Mouse (Mus musculus) CD8-positive naive resting alpha-beta T cell, adult 2 months (primary cell): ENCODE results near the gene Olfr125.

Experiments
- DNase-seq, 2 experiments: peaks; one replicate each; pipeline ENCODE4 v3.0.0; 2022; ENCODE audit warnings: low read depth in 2 of 2, low spot score in 2 of 2

Olfr125 gene

DNA sequence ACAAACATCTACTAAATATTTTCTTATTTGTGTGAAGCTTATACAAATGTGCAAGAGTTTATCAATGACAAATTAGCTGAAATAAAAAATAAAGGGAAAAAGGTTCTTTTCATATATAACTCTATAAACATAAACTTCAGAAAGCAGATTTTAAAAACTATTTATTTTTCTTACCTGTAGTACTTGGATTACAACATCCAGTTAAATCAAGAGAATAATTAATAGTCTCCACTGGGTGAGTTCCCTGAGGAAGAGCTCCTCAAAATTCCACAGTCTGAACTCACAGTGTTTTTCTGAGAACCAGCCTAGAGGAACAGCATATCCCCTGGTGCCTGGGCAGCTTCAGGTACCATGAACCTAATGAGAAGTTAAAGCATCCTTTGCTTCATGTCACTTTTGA is at the start of gene Olfr125:
Olfr125 (plus strand) TSS at position 301 of the 400 bp plus-strand sequence.
- DNase-seq: no peak

DNA sequence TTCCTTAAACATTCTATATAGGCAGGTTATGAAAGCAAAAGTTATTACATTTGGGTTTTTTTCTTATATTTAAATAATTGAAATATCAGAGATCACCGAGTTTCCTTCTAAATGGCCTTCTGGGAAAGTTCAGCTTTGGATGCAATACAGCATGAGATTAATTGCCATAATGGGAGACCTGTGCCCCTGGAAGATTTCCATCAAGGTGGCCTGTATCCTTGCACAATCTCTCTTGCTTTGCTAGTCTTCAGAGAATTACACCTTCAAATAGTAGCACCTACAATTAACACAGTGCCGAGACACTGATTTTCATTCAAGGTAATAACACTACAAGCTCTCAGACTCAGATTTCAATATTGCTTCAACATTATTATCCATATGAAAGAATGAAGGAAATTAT is 39.5 kb upstream of the Olfr125 start, which contains the start of gene Olfr123:
Olfr123 (plus strand) TSS at position 301 of the 400 bp plus-strand sequence.
- no peak for DNase-seq

DNA sequence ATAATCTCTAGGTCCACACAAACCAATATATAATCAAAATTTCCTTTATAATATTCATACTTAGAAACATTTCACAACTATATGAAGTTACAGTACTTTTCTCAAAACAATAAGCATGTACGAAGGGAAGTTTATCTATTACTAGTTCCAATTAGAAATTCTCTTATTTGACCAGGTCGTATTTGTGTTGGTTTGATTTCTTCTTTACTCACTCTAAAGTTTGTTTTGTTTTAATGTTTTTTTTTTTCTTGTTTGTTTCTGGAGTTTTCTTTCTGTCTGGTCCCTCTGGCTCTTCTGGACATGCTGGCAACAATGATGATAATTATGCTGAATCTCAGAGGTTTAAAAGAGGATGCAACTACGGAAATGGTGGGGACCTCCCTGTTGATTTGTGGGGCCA is 33.2 kb upstream of the Olfr125 start, which contains the start of gene Olfr124:
Olfr124 (plus strand) TSS at position 301 of the 400 bp plus-strand sequence.
- no peak for DNase-seq

DNA sequence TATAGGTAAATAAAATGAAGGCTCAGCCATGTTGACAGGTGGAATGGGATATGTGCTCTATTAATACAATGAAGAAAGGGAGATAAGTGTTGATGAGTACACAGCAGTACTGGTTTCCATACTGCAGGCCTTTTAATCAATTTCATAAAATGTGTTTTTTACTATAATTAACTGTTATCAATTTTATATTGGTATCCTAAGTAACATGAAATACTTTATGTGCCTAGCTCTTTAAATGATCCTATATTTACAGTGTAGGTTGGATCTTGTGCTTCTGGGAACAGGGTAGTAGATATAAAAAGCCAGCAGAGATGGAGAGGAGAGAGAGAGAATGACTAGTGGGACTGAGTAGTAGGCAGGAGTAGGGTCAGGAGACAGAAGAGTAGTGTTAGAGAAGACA is 14.4 kb downstream of the Olfr125 start, which contains the start of gene Olfr126:
Olfr126 (plus strand) TSS at position 301 of the 400 bp plus-strand sequence.
- no peak for DNase-seq

DNA sequence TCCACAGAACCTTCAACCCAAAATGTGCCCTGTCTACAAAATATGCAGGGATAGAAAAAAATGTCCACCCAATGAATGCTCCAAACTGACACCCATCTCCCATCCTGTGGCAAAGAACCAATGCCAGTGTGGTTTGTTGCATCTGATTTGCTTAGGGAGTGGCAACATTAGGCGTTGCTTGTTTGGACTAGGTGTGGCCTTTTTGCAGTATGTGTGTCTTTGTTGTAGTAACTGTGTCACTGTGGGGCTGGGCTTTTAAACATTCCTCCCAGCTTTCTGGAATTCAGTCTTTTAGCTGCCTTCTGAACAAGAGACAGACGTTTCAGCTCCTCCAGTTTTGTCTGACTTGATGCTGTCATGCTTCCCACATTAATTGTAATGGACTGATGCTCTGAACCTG is 31.2 kb downstream of the Olfr125 start:
- no peak for DNase-seq

DNA sequence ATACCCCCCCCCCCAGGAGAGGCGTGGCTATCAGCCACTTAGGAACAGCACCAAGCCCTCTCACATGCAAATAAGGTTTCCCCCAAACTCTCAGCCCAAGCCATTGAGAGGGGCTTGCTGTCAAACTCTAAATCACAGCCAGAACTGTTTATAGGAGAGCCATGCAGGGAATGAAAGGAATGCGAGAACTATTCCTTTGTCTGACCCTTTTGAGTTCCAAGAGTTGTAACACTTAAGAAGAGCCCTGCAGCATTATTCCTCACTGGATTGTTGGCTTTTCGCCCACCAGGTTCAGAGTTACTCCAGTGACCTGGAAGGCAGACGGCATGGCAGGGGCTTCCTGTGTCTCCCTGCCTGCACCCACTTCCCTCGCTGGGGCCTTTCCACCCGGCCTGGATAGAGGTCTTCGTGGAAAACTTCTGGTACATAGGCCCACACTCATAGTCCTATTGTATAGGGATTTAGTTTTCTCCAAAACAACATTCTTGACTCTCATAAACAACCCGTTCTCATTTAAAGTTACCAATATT is 37.0 kb downstream of the Olfr125 start:
- no peak for DNase-seq

DNA sequence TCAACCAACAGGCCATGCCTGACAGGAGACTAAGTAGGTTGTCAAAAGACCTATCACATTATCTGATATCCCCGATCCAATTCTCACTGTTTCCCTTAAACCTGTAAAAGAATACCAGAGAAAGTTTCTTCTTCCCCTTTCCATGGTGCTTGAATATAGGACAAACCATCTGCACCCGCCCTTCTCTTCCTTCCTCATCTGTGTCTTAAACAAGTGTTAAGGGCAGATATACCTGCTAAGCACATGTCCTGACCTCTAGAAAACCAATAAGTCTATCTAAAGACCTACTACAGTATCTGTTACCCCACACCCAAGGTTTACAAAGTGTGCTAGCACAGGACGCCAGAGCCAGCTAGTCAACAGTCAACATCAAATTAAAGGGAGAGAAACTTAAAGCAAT is 41.1 kb downstream of the Olfr125 start:
- no peak for DNase-seq
